ENCODE assay signal across 21 mouse cellular contexts in the genomic region with DNA sequence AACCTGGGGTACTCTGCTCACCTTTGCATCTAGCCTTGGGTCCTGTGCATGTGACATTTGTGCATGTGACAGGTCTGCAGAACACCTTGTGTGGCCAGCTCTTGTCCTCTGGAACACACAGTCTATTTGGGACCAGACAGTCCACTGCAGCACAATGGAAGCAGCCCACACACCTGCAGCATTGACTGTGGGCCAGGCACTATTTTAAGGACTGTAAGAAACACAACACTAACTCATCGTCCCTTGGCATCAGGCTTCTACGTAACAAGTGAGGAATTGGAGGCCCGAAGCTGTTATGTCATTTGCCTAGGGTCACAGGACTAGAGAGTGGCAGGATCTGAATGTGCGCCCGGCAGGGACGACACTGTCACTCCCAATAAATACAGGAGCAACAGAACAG. TPM values are rescaled to one million over a fixed set of nuclear protein-coding genes. Genes with fewer than 3 reads are reported as not detected.
"Had no signal": no experiment of that assay in that cellular context is flagged by ENCODE, and none has a peak within 500 bp of the region (broad histone marks: within the 10 kb centered on the region; RNA-seq: fewer than 3 reads in every experiment).

No protein-coding gene starts in this region.

- H3K4me3 ChIP-seq: embryonic facial prominence, embryonic 10.5 days; embryonic facial prominence, embryonic 12.5 days; embryonic facial prominence, embryonic 13.5 days; embryonic facial prominence, embryonic 15.5 days; erythroblast, embryonic 14.5 days; forebrain, embryonic 10.5 days; forebrain, embryonic 12.5 days; forebrain, embryonic 13.5 days; forebrain, embryonic 15.5 days; gastrocnemius, adult 2 months; heart, adult 2 months had no signal

- DNase-seq: embryo, embryonic 11 days; forebrain, postnatal 0 days; gastrocnemius, adult 2 months; gastrocnemius, postnatal 10 days; gastrocnemius, postnatal 14 days; gastrocnemius, postnatal 25 days; gastrocnemius, postnatal 36 days; heart, adult 11 months; heart, adult 18-20 months; heart, adult 2 months had no signal

- H3K27ac ChIP-seq: embryonic facial prominence, embryonic 10.5 days; embryonic facial prominence, embryonic 12.5 days; embryonic facial prominence, embryonic 13.5 days; embryonic facial prominence, embryonic 15.5 days; forebrain, embryonic 10.5 days; forebrain, embryonic 12.5 days; forebrain, embryonic 13.5 days; forebrain, embryonic 15.5 days; gastrocnemius, adult 2 months; heart, adult 2 months had no signal

RNA-seq across cellular contexts. Expression of a gene that starts 12.4 kb away (rescaled TPM):
- total RNA-seq: common myeloid progenitor, adult 5-6 weeks; granulocyte monocyte progenitor cell, adult 5-6 weeks had no signal
